Mouse (Mus musculus): ENCODE results near the gene Dcpp2.

- TF ChIP-seq CTCF (IDR thresholded peaks at IDR 0.05; ENCODE audit: extremely low read depth, insufficient read length, insufficient replicate concordance, low read depth, low read length): no peak
- TF ChIP-seq POLR2A (IDR thresholded peaks at IDR 0.05; ENCODE audit: low read depth, low read length): no peak
Observed at GRCm38 (mm10) chr17:23857193-23857592, 23.5 kb upstream of the Dcpp2 start.
